Mouse (Mus musculus) liver, embryonic 14.5 days (tissue): ENCODE measurements around the gene Lyl1. TPM values are rescaled to one million over a fixed set of nuclear protein-coding genes. Genes with fewer than 3 reads are reported as not detected.
A peak's percentile ranks its signal among the peaks of the same experiment; 100 is the strongest.

Source experiments
- ATAC-seq: fragments of 200-750 bp; cut with Nextera tagmentation; 2 replicates; pipeline ENCODE4 v1.8.0; 2017; ENCODE audit warnings: moderate number of reproducible peaks, mild to moderate bottlenecking, moderate library complexity; ENCODE audit not compliant: insufficient read depth
- DNase-seq, 3 experiments: peaks; one replicate each; pipeline ENCODE4 v3.0.0-alpha.2; 2012 to 2013; ENCODE audit warnings: low read depth in 3 of 3, low spot score in 3 of 3
- H3K27ac ChIP-seq: fragments of 300-500 bp; sonication (generic); 2 replicates; pipeline ENCODE4 v1.5.1; 2014; ENCODE audit warnings: moderate library complexity, mild to moderate bottlenecking, control low read depth, inconsistent platforms
- H3K27me3 ChIP-seq: fragments of 300-500 bp; sonication (generic); 2 replicates; pipeline ENCODE4 v1.6.1; 2014; ENCODE audit warnings: mild to moderate bottlenecking, low read length, moderate library complexity; ENCODE audit not compliant: control insufficient read depth, insufficient read depth
- H3K36me3 ChIP-seq: fragments of 300-500 bp; sonication (generic); replicated peaks from 2 replicates; pipeline ENCODE4 v1.6.1; 2014; ENCODE audit warnings: low read depth; ENCODE audit not compliant: control insufficient read depth, insufficient read depth
- H3K4me1 ChIP-seq, 2 experiments: fragments of 200-500 bp in 1 of 2; fragments of 300-500 bp in 1 of 2; sonication (generic) in 1 of 2; replicated peaks; 2 replicates each; pipeline ENCODE4 v1.6.1; 2012 to 2014; ENCODE audit warnings: antibody characterized with exemption in 1 of 2, inconsistent platforms in 1 of 2, low read length in 1 of 2; ENCODE audit not compliant: control insufficient read depth in 2 of 2, insufficient read depth in 2 of 2
- H3K4me2 ChIP-seq: fragments of 300-500 bp; sonication (generic); 2 replicates; pipeline ENCODE4 v1.6.1; 2014; ENCODE audit warnings: low read depth, mild to moderate bottlenecking, control low read depth, moderate library complexity
- H3K4me3 ChIP-seq, 2 experiments: fragments of 200-500 bp in 1 of 2; fragments of 300-500 bp in 1 of 2; sonication (generic) in 1 of 2; 2 replicates each; pipeline ENCODE4 v1.5.1; 2012 to 2014; ENCODE audit warnings: low read depth in 2 of 2, low read length in 2 of 2, mild to moderate bottlenecking in 2 of 2, control low read depth in 1 of 2, inconsistent platforms in 1 of 2, moderate library complexity in 1 of 2; ENCODE audit not compliant: insufficient read depth in 1 of 2
- H3K9ac ChIP-seq: fragments of 300-500 bp; sonication (generic); replicated peaks from 2 replicates; pipeline ENCODE4 v1.6.1; 2014; ENCODE audit warnings: mild to moderate bottlenecking, control low read depth, moderate library complexity
- H3K9me3 ChIP-seq: fragments of 300-500 bp; sonication (generic); 2 replicates; pipeline ENCODE4 v1.6.1; 2016; ENCODE audit warnings: low read length, mixed read lengths; ENCODE audit not compliant: control insufficient read depth
- CTCF ChIP-seq: IDR thresholded peaks from 2 replicates; pipeline ENCODE4 v1.5.1; 2016; ENCODE audit warnings: antibody characterized with exemption, low read depth, control low read depth
- EP300 ChIP-seq: IDR thresholded peaks from 2 replicates; pipeline ENCODE4 v1.6.1; 2016; ENCODE audit warnings: antibody characterized with exemption, low read depth
- WGBS: fragments of 180-500 bp; shearing (Covaris S2); extraction: QIAGEN DNeasy Blood & Tissue Kit; methylation state at CpG from one replicate; pipeline ENCODE4 v1.1.7; 2014; ENCODE audit not compliant: insufficient replicate concordance; 5-methylcytosine and 5-hydroxymethylcytosine counted together
- polyA plus RNA-seq, 2 experiments: library from polyadenylated mRNA; depleted of rRNA in 1 of 2; stranded (reverse) in 1 of 2; unstranded in 1 of 2; fragments of >200 nt; fragmentation: Nextera tagmentation in 1 of 2; extraction: Ambion mirVana in 1 of 2; gene quantifications; 2 replicates each; pipeline versions ENCODE4 v1.2.1 to v1.2.3; 2012 to 2014

Gene Lyl1
- polyA plus RNA-seq, 2 experiments: 45.4 to 55.6 TPM

DNA sequence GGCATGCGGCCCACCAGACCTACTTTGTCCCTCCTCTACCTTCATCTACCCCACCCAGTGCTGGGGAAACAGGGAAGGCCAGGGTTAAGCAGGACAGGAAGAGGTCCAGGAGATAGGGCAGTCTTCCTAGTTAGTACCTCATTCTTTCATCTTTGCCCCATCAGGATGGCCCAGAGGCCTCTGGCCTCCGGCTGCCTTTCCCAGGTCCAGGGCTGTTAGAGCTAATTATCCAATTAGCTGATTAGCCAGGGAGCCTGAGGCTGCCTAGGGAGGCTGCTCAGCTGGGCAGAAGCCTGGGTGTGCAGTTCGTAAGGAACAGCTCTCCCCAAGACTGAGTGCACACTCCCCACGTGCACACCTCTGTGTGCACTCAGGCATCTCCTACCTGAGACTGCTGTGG lies 12.1 kb downstream of the Lyl1 start:
- DNase-seq: no peak
- Histone ChIP-seq H3K4me2 (no peak overlapping the region), H3K4me3 (no peak overlapping the region), H3K27ac (no peak overlapping the region), H3K36me3 (no peaks in the 10 kb centered on the region), H3K27me3 (no peaks in the 10 kb centered on the region; the same call in 1 of the 2 replicates), H3K9ac (no peak overlapping the region), H3K9me3 (no peaks in the 10 kb centered on the region), H3K4me1 (peaks cover 2 to 3% of the 10 kb centered on the region in 2 experiments; a peak in 2 of 4 replicates)
- 71% methylated on average over 4 of the region's 4 CpGs for WGBS
- ATAC-seq: no peak
- TF ChIP-seq CTCF (no peak), EP300 (no peak)

DNA sequence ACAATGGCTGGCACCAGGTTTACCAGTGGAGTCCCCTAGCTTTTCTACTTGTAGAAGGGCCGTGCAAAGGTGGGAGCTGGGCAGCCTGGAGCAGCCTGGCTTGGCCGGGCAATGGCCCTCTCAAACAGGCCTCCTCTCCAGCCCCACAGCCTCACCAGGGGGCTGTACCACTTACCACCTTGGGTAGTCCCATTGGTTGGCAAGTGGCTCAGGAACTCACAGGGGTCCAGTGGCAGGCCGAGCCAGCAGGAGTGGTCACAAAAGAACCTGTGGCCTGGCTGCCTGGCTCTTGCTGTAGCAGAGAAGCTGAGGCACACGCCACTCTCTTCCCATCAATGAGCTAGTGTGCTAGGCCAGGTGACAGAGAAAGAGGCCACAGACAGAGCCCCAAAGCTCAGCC lies 12.9 kb downstream of the Lyl1 start:
- H3K9me3 ChIP-seq: no peaks in the 10 kb centered on the region
- ATAC-seq (no peak), DNase-seq (no peak)
- H3K9ac ChIP-seq: no peak overlapping the region
- H3K4me3 ChIP-seq: no peak overlapping the region
- 66% methylated on average over 4 of the region's 4 CpGs for WGBS
- H3K36me3 ChIP-seq: no peaks in the 10 kb centered on the region
- no peak for TF ChIP-seq CTCF
- no peak for TF ChIP-seq EP300
- no peak overlapping the region for H3K27ac ChIP-seq
- peaks cover 0 to 3% of the 10 kb centered on the region in 2 experiments; a peak in 1 of 4 replicates for H3K4me1 ChIP-seq
- H3K4me2 ChIP-seq: no peak overlapping the region
- H3K27me3 ChIP-seq: no peaks in the 10 kb centered on the region; the same call in 1 of the 2 replicates

DNA sequence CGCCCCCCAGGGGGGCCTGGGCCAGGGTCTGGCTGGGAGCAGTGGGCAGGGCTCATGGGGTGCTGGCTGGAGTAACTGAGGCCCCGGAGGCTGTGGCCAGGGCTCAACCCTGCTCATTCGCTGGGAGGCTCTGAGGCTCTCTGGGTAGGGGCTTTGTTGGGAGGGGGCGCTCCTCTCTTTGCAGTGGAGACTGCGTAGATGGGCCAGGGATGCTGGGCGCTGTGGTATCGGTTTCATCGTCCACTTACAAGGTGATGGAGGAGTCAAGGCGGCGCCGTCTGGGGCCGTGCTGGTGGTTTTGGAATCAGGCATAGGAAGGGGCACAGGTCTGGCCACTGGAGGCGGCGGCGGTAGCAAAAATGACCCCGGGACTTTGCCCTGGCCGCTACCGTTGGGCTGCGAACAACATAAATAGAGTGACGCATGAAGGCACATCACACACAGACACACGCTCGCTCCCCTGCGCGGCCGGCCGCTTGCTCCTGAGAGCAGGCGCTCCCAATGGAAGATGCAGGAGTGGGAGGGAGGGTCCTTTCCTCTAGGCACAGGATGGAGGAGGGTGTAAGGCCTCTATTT lies 14.7 kb downstream of the Lyl1 start:
- H3K4me3 ChIP-seq: no peak overlapping the region
- no peak overlapping the region for H3K9ac ChIP-seq
- ATAC-seq (no peak), DNase-seq (no peak)
- TF ChIP-seq EP300: no peak
- no peak for TF ChIP-seq CTCF
- 0 out of 4 replicates have a peak, but pooled peaks cover 0 to 1% of the 10 kb centered on the region in 2 experiments for H3K4me1 ChIP-seq
- H3K36me3 ChIP-seq: no peaks in the 10 kb centered on the region
- no peaks in the 10 kb centered on the region for H3K9me3 ChIP-seq
- no peaks in the 10 kb centered on the region; the same call in 1 of the 2 replicates for H3K27me3 ChIP-seq
- no peak overlapping the region for H3K27ac ChIP-seq
- 64% methylated on average over 27 of the region's 27 CpGs for WGBS
- peak overlapping the region; percentile 11; the same call in 1 of the 2 replicates for H3K4me2 ChIP-seq

DNA sequence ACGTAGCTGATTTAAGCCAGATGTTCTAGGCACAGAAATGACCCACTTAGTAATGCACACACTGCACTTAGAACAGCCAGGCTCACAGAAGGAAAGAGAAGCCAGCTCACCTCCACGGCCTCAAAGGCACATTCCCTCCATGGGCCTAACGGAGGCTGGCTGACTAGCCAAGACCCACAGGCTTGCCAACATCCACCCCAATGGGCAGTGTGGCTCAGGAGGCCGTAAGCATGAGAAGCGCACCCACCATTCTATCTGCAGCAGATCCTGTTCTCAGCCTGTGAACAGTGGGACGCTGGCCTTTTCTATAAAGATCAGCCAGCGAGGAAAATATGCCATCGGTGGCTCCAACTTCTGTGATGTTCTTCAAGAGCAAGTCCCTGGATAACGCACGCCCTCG lies 15.5 kb downstream of the Lyl1 start:
- H3K9ac ChIP-seq: no peak overlapping the region
- no peaks in the 10 kb centered on the region for H3K9me3 ChIP-seq
- no peak overlapping the region for H3K4me2 ChIP-seq
- H3K4me1 ChIP-seq: peaks cover 2 to 3% of the 10 kb centered on the region in 2 experiments
- no peaks in the 10 kb centered on the region; the same call in 1 of the 2 replicates for H3K36me3 ChIP-seq
- no peak overlapping the region for H3K27ac ChIP-seq
- H3K4me3 ChIP-seq: no peak overlapping the region
- TF ChIP-seq CTCF: no peak
- TF ChIP-seq EP300: no peak
- H3K27me3 ChIP-seq: no peaks in the 10 kb centered on the region; the same call in 1 of the 2 replicates
- 83% methylated on average over 11 of the region's 11 CpGs for WGBS
- ATAC-seq (no peak), DNase-seq (no peak)

DNA sequence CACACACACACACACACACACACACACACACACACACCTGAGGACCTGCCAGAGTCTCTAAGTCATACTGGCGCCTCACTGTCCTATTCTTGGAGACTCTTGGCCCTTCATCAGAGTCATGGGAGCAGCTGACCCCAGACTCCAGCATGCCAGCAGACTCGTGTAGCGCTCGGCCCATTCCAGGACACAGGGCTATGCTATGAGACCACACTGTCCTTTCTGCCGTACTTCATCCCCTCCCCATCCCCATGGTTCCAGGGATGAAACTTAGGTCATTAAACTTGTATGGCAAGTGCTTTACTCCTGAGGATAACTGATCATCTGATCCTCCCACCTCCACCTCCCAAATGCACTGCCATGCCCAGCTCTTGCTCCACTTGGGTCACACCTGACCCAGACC lies 17.2 kb downstream of the Lyl1 start:
- no peak overlapping the region for H3K4me3 ChIP-seq
- H3K9me3 ChIP-seq: no peaks in the 10 kb centered on the region
- H3K36me3 ChIP-seq: no peaks in the 10 kb centered on the region; the same call in 1 of the 2 replicates
- H3K9ac ChIP-seq: no peak overlapping the region
- H3K27ac ChIP-seq: no peak overlapping the region
- no peaks in the 10 kb centered on the region; the same call in 1 of the 2 replicates for H3K27me3 ChIP-seq
- ATAC-seq: no peak
- no peak overlapping the region for H3K4me2 ChIP-seq
- peaks cover 18% of the 10 kb centered on the region in 2 experiments for H3K4me1 ChIP-seq
- TF ChIP-seq EP300: no peak
- WGBS: 80% methylated on average over 5 of the region's 5 CpGs
- DNase-seq: no peak
